Mouse (Mus musculus) cortical plate, adult 2 months (tissue): Measurements from ENCODE around the gene Ghdc. TPM values are rescaled to one million over a fixed set of nuclear protein-coding genes. Genes with fewer than 3 reads are reported as not detected.

Experiments used
- H3K27ac ChIP-seq: fragments of 200-500 bp; 2 replicates; pipeline ENCODE4 v1.5.1; 2012; ENCODE audit warnings: low read length, control low read depth, inconsistent platforms; ENCODE audit not compliant: insufficient read depth
- H3K4me1 ChIP-seq: fragments of 200-500 bp; 2 replicates; pipeline ENCODE4 v1.6.1; 2011; ENCODE audit warnings: low read length; ENCODE audit not compliant: control insufficient read depth, insufficient read depth
- H3K4me3 ChIP-seq: fragments of 200-500 bp; 2 replicates; pipeline ENCODE4 v1.5.1; 2011; ENCODE audit warnings: mild to moderate bottlenecking, low read length, control low read depth; ENCODE audit not compliant: insufficient read depth
- CTCF ChIP-seq: fragments of 200-500 bp; IDR thresholded peaks from 2 replicates; pipeline ENCODE4 v1.5.1; 2011; ENCODE audit warnings: mild to moderate bottlenecking, control low read depth, low read length; ENCODE audit not compliant: insufficient read depth; ENCODE audit errors: extremely low read depth
- POLR2A ChIP-seq: fragments of 200-500 bp; IDR thresholded peaks from 2 replicates; pipeline ENCODE4 v1.6.1; 2011; ENCODE audit warnings: mild to moderate bottlenecking, low read length, control low read depth; ENCODE audit not compliant: insufficient read depth; ENCODE audit errors: extremely low read depth
- polyA plus RNA-seq: library from polyadenylated mRNA; depleted of rRNA; stranded (reverse); fragments of >200 nt; gene quantifications from 2 replicates; pipeline ENCODE4 v1.2.3, GENCODE M21; 2012

The Ghdc gene
- polyA plus RNA-seq, 1 experiment: 7.5 TPM

GRCm38 (mm10) chr11:100724919-100725512 lies 45.7 kb downstream of the Ghdc start:
- Histone ChIP-seq H3K4me1 (peaks cover 18% of the 10 kb centered on the region), H3K27ac (peak overlapping the region; percentile 61), H3K4me3 (no peak overlapping the region)
- TF ChIP-seq CTCF: no peak
- TF ChIP-seq POLR2A: no peak

GRCm38 (mm10) chr11:100722493-100723028 lies 48.2 kb downstream of the Ghdc start:
- Histone ChIP-seq H3K27ac (0 out of 2 replicates have a peak overlapping the region, but pooled peaks have one; percentile 60), H3K4me3 (no peak overlapping the region), H3K4me1 (peaks cover 26% of the 10 kb centered on the region)
- TF ChIP-seq CTCF (no peak), POLR2A (no peak)

GRCm38 (mm10) chr11:100721776-100722492 lies 48.8 kb downstream of the Ghdc start:
- Histone ChIP-seq H3K4me3 (no peak overlapping the region), H3K4me1 (peaks cover 26% of the 10 kb centered on the region), H3K27ac (peak overlapping the region; percentile 60)
- TF ChIP-seq CTCF (no peak), POLR2A (no peak)

GRCm38 (mm10) chr11:100721254-100721653 lies 49.5 kb downstream of the Ghdc start:
- H3K4me3 ChIP-seq: no peak overlapping the region
- H3K4me1 ChIP-seq: peaks cover 26% of the 10 kb centered on the region
- H3K27ac ChIP-seq: peak overlapping the region; percentile 68
- TF ChIP-seq CTCF (no peak), POLR2A (no peak)

- no peak for TF ChIP-seq POLR2A
- H3K27ac ChIP-seq: peak overlapping the region; percentile 68
- no peak overlapping the region for H3K4me3 ChIP-seq
- peaks cover 26% of the 10 kb centered on the region for H3K4me1 ChIP-seq
These were observed 50.4 kb downstream of the Ghdc start for GRCm38 (mm10) chr11:100720345-100720744.

GRCm38 (mm10) chr11:100719893-100720292 lies 50.9 kb downstream of the Ghdc start:
- peaks cover 24% of the 10 kb centered on the region for H3K4me1 ChIP-seq
- TF ChIP-seq POLR2A (no peak), CTCF (no peak)
- peak overlapping the region; percentile 45; the same call in 1 of the 2 replicates for H3K27ac ChIP-seq
- H3K4me3 ChIP-seq: no peak overlapping the region

GRCm38 (mm10) chr11:100719312-100719711 lies 51.4 kb downstream of the Ghdc start:
- H3K4me1 ChIP-seq: peaks cover 24% of the 10 kb centered on the region
- H3K27ac ChIP-seq: peak overlapping the region; percentile 92; the same call in 1 of the 2 replicates
- TF ChIP-seq POLR2A (no peak), CTCF (no peak)
- H3K4me3 ChIP-seq: no peak overlapping the region

- H3K27ac ChIP-seq: peak overlapping the region; percentile 92; the same call in 1 of the 2 replicates
These were observed 51.9 kb downstream of the Ghdc start for GRCm38 (mm10) chr11:100718866-100719265.

GRCm38 (mm10) chr11:100718462-100718861 lies 52.3 kb downstream of the Ghdc start:
- Histone ChIP-seq H3K4me1 (peaks cover 24% of the 10 kb centered on the region), H3K27ac (no peak overlapping the region), H3K4me3 (no peak overlapping the region)
- TF ChIP-seq POLR2A (no peak), CTCF (no peak)

More at GRCm38 (mm10) chr11:100718866-100719265, 51.9 kb downstream of the Ghdc start:
- TF ChIP-seq CTCF (no peak), POLR2A (no peak)
- peaks cover 24% of the 10 kb centered on the region for H3K4me1 ChIP-seq
- H3K4me3 ChIP-seq: no peak overlapping the region
